Mouse (Mus musculus) layer of hippocampus, adult 11-12 months (tissue): ENCODE measurements around the gene Sorl1.
"Not testable (repeated sequence)": the region's sequence is repeated elsewhere in the genome, so short reads cannot be mapped to it uniquely, and the experiment has no call there.

Source experiments
- DNase-seq: peaks from one replicate; pipeline ENCODE4 v3.0.0; 2022; ENCODE audit warnings: low spot score

Sorl1 gene

GRCm38 (mm10) chr9:42092749-42093148 is 31.3 kb downstream of the Sorl1 start:
- DNase-seq, result no peak

GRCm38 (mm10) chr9:42091561-42091960 is 32.5 kb downstream of the Sorl1 start:
- DNase-seq, result no peak

GRCm38 (mm10) chr9:42087921-42088320 is 36.2 kb downstream of the Sorl1 start:
- DNase-seq, result no peak

- no peak for DNase-seq
Measured at GRCm38 (mm10) chr9:42085970-42086369, 38.1 kb downstream of the Sorl1 start.

GRCm38 (mm10) chr9:42083661-42084067 is 40.4 kb downstream of the Sorl1 start:
- DNase-seq, result peak; percentile 81

GRCm38 (mm10) chr9:42081681-42082530 is 42.2 kb downstream of the Sorl1 start:
- DNase-seq, result no peak

GRCm38 (mm10) chr9:42080671-42081070 is 43.4 kb downstream of the Sorl1 start:
- DNase-seq, result no peak

GRCm38 (mm10) chr9:42077112-42077845 is 46.8 kb downstream of the Sorl1 start:
- no peak for DNase-seq

- no peak for DNase-seq
Measured at GRCm38 (mm10) chr9:42076256-42076849, 47.7 kb downstream of the Sorl1 start.

GRCm38 (mm10) chr9:42075241-42075640 is 48.9 kb downstream of the Sorl1 start:
- DNase-seq, result no peak

GRCm38 (mm10) chr9:42072010-42072409 is 52.1 kb downstream of the Sorl1 start:
- DNase-seq, result peak; percentile 44

GRCm38 (mm10) chr9:42070856-42071255 is 53.2 kb downstream of the Sorl1 start:
- DNase-seq, result no peak

GRCm38 (mm10) chr9:42069471-42069870 is 54.6 kb downstream of the Sorl1 start:
- no peak for DNase-seq

GRCm38 (mm10) chr9:42067950-42068349 is 56.1 kb downstream of the Sorl1 start:
- DNase-seq, result no peak

GRCm38 (mm10) chr9:42065756-42066155 is 58.3 kb downstream of the Sorl1 start:
- DNase-seq, result no peak

- no peak for DNase-seq
Measured at GRCm38 (mm10) chr9:42063391-42063790, 60.7 kb downstream of the Sorl1 start.

GRCm38 (mm10) chr9:42062269-42062668 is 61.8 kb downstream of the Sorl1 start:
- no peak for DNase-seq

GRCm38 (mm10) chr9:42059006-42059405 is 65.1 kb downstream of the Sorl1 start:
- DNase-seq, result not testable (repeated sequence)

GRCm38 (mm10) chr9:42056591-42056990 is 67.5 kb downstream of the Sorl1 start:
- no peak for DNase-seq

GRCm38 (mm10) chr9:42055378-42055777 is 68.7 kb downstream of the Sorl1 start:
- peak; percentile 51 for DNase-seq

GRCm38 (mm10) chr9:42054339-42055272 is 69.5 kb downstream of the Sorl1 start:
- DNase-seq, result peak; percentile 80
